Mouse (Mus musculus) megakaryocyte, embryonic 14.5 days (primary cell): ENCODE data around the gene Vipas39.
"Not testable (repeated sequence)": the region's sequence is repeated elsewhere in the genome, so short reads cannot be mapped to it uniquely, and the experiment has no call there.

Experiments used
- FLI1 ChIP-seq: IDR thresholded peaks from 2 replicates; pipeline ENCODE4 v1.6.1; 2012; ENCODE audit warnings: low read length, inconsistent platforms, mixed read lengths
- GATA1 ChIP-seq: IDR thresholded peaks from 3 replicates; pipeline ENCODE4 v1.6.1; 2012; ENCODE audit warnings: mixed read lengths, low read length, inconsistent platforms, borderline replicate concordance

DNA sequence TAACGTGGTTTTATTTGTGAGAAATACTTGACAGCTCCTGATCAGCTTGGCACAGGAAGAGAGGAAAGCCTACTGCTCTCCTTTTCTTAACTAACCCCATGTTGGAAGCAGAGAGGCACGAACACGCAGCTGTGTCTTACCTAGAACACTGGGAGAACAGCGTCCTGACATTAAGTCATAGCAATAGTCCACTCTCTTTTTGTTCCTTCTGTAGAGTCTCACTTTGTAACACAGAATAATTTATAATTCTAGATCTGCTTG, 40.5 kb upstream of the Vipas39 start:
- not testable (repeated sequence) for TF ChIP-seq GATA1, FLI1
